Mouse (Mus musculus): ENCODE measurements around the gene Cdk7. TPM values are rescaled to one million over a fixed set of nuclear protein-coding genes. Genes with fewer than 3 reads are reported as not detected.
"Not testable (repeated sequence)": the region's sequence is repeated elsewhere in the genome, so short reads cannot be mapped to it uniquely, and the experiment has no call there.

The Cdk7 gene
- total RNA-seq, 2 experiments from 2014 or later, result 9.4 to 19.3 TPM

DNA sequence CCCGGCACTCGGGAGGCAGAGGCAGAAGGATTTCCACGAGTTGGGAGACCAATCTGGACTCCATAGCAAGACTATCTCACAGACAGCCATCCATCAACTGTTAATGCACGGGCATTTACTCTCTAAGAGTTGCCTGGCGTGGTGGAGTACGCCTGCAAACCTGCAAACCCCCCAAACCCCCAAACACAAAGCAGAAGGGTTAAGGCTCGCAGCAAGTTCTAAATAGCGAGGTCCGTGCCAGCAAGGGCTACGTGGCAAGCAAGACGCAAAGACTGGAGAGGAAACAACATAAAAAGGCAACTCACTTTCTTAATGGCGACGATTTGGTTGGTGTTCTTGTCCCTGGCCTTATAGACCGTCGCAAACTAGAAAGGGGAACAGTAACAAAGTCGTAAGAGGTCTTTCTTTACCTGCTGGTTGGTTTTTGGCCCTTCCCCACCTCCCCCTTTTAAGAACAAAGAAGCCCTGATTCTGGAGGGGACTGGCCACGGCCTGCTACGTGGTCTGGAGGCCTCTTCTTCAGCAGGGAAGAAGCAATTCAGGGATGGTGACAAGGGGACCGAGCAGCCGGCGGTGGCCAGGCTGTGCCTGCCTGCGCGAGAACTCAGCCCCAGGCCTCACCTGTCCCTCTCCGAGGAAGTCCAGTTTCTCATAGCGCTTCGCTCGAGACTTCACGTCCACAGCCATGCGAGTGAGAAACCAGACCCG is 432 bp downstream of the Cdk7 start:
- peak; percentile 76 for ATAC-seq (replicated peaks; ENCODE audit: low FRiP score, poor library complexity, severe bottlenecking)

DNA sequence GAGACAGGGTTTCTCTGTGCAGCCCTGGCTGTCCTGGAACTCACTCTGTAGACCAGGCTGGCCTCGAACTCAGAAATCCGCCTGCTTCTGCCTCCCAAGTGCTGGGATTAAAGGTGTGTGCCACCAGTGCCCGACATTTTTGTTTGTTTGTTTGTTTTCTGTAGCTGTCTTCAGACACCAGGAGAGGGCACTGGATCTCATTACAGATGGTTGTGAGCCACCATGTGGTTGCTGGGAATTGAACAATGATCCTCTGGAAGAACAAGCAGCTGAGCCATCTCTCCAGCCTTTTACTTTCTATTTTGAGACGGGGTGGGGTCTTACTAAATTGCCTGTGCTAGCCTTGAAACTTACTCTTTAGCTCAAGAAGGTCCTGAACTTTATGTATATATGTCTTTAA is 2.2 kb downstream of the Cdk7 start:
- ATAC-seq (replicated peaks; ENCODE audit: low FRiP score, poor library complexity, severe bottlenecking), result not testable (repeated sequence)

DNA sequence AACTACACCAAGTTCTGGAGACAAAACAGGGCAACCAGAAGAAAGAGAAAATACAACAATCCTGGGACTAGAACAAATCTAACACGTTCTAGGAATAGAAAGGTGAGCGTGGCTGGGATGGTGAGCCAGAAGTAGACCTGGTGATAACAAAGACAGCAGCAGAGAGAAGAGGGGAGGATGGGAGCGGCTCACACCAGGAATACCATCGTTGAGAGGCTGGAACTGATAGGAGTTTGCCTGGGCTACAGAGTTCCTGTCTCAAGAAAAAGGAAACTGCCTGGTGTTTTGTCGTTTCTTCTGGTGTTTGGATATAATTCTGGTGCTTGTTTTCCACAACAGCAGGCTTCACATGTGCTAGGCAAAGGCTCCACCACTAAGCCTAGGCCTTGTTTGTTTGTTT is 2.7 kb downstream of the Cdk7 start:
- ATAC-seq (replicated peaks; ENCODE audit: low FRiP score, poor library complexity, severe bottlenecking), result no peak

DNA sequence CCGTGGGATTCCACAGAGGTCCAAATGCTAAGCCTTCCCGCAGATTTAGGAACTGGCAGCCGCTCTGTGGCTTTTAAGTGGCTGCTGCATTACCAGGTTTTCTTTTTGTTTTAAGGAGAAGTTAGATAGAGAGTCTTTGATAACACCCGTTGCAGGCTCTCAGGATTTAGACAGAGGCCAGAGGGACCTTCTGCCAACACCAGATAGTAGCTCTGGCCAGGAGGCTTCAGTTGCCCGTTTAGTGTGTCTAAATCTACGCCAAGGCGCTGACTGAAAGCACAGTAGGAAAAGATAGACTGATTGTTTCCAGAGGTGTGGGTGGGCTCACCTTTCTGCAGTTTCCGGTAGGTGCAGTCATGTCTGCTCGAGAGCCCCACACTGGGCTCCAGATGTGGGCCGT is 5.5 kb downstream of the Cdk7 start:
- ATAC-seq (replicated peaks; ENCODE audit: low FRiP score, poor library complexity, severe bottlenecking), result peak; percentile 36; the same call in 1 of the 2 replicates

DNA sequence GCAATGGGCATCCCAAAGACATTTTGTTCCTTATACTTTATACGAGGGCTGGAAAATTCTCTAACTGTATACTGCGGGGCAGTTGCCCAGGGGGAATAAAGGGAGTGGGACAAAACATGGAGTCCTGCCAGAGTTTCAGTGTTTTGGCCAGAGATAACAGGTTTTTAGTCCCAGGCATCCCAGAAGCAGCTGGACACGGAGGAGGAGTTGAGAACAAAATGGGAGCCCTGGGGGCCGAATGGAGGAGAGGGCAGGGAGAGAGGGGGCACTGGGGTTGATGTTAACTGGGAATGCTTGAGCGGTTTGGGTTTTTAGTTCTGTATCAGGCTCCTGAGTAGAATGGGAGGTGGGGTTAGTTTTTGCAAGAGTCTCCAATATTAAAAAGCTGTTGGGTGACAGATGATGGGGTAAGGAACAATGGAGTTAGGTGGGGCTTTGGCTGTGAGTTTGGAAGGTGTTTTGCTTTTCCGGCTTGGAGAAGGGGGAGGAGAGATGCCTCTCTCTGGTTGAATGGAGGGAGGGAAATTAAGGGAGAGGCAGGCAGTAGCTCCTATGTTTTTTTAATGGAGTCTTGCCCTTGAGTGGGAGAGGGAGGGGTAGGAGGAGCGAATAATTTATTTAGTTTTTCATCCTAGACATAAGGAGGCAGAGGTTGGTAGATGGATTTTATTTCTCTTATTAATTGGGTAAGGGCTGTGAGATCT is 6.5 kb downstream of the Cdk7 start:
- ATAC-seq (replicated peaks; ENCODE audit: low FRiP score, poor library complexity, severe bottlenecking), result no peak

DNA sequence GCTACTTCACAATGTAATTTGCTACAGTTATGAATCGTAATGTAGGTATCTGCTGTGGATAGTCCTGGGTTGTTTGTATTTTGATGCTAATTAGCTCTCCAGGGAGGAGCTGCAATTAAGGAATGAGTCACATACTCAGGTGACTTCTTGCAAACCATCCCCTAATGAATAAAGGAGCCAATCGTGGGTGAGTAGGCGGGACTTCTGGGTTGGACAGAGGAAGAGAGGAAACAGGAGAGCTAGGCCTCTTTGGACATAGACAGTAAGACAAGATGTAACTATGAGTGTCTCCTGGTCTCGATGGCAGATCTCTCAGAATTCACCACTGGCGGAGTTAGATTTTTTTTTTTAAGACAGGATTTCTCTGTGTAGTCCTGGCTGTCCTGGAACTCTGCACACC is 9.1 kb downstream of the Cdk7 start:
- no peak for ATAC-seq (replicated peaks; ENCODE audit: low FRiP score, poor library complexity, severe bottlenecking)

DNA sequence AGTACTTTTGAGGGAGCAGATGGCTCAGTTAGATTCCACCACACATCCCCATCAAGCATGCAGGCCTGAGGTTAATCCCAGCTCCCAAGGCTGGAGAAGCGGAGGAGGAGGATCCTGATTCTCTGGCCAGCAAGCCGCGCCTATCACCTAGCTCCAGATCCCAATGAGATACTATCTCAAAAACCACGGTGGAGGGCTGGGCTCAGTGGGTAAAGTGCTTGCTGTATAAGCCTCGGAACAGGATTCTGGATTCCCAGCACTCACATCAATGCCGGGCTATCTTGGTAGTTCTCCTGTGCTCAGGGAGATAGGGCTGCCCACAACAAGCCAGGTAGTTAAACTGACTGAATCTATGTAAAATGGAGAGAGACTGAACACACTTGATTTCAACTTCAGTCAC is 15.3 kb downstream of the Cdk7 start:
- ATAC-seq (replicated peaks; ENCODE audit: low FRiP score, poor library complexity, severe bottlenecking), result no peak

DNA sequence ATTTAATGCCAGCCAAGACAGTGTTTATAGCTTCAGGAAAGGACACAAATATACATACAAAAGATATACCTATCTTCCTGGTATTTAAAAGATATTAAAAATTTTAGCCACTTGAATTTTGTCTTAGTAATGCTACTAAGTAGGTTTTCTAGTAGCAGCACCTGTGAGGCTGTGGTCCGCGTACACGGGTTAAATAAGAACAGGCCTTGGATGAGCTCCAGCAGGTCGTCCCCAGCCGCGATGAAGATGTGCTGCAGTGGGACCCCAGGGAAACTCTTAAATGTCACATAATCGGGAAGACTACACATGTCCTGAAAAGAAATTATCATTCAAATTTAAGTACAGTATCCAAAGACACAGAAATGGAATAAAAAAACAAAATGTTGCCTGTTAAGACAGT is 24.5 kb downstream of the Cdk7 start:
- ATAC-seq (replicated peaks; ENCODE audit: low FRiP score, poor library complexity, severe bottlenecking), result no peak

DNA sequence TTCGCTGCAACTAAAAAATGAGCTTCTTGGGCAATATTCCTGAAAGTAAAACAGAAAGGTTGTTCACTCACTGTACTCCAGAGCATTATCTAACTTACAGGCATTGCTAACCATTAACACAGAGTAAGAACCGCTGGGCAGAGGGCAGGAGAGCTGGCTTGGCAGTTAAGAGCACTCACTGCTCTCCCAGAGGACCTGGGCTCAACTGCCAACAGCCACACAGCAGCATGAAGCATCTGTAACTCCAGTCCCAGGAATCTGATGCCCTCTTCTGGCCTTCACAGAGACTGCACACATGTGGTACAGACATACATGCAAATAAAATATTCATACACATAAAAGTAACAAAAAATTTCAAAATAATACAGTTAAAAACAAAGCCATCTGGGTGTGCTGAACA is 27.3 kb downstream of the Cdk7 start:
- no peak for ATAC-seq (replicated peaks; ENCODE audit: low FRiP score, poor library complexity, severe bottlenecking)

DNA sequence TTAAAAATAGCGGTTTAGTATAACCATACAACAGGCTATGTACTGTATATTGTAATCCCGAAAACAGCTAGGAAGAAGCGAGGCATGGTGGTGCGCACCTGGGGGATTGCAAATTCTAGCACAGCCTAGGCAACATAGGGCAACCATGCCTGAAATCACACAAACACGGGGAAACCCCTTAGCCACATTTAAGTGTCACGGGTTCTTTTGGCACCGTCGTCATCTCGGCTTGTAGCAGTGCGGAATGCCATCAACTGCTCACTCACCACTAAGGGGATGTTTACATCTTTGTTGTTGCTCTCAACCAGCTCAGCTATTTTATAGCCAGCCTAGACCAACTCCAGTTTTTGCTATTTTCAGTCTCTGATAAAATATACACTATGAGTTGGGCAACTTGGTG is 31.9 kb downstream of the Cdk7 start:
- ATAC-seq (replicated peaks; ENCODE audit: low FRiP score, poor library complexity, severe bottlenecking), result no peak

DNA sequence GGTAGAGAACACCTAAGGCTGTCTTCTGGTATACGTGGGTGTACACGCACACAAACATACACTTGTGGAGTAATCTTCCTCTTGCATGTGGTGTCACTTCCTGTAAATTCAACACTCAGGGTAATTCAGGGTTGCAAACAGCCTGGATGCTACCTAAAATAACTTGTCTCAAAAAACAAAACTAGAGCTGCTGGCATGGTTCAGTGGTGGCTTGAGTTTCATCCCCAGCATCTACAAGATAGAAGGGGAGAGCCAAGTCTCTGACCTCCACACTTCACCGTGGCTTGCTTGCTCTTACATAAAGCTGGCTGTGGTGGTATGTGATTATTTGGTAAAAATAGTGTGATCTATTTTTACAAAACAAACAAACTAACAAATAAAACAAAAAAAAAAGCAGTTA is 33.2 kb downstream of the Cdk7 start:
- ATAC-seq (replicated peaks; ENCODE audit: low FRiP score, poor library complexity, severe bottlenecking), result no peak

DNA sequence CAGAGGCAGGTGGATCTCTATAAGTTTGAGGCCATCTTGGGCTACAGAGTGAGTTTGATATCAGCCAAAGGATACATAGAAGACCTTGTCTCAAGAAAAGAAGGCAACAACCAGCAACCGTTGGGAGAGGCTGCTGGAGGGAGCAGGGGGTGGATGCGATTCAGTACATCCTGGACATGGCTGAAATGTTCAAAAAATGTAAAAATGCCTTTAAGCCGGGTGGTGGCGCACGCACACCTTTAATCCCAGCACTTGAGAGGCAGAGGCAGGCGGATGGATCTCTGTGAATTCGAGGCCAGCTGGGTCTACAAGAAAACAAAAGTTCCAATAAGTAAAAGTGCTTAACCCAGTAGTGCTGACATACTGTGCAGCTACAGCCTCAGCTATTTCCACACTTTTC is 43.2 kb downstream of the Cdk7 start:
- ATAC-seq (replicated peaks; ENCODE audit: low FRiP score, poor library complexity, severe bottlenecking), result no peak

DNA sequence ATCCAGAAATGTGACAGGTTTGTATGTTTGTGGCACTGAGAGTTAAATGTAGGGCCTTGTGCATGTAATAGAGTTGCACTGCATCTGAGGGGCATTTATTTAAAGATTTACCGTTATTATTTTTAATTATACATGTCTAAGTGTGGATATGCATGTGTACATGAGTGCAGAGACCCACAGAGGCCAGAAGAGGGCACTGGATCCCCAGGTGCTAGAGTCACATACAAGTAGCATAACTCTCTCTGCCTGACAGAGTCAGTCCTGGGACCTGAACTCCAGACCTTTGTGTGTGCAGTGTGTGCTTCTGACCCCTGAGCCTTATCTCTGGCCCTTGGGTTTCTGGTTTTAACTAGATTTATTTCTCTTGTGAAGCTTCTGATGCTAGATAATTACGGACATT is 46.4 kb downstream of the Cdk7 start:
- peak; percentile 76 for ATAC-seq (replicated peaks; ENCODE audit: low FRiP score, poor library complexity, severe bottlenecking)

DNA sequence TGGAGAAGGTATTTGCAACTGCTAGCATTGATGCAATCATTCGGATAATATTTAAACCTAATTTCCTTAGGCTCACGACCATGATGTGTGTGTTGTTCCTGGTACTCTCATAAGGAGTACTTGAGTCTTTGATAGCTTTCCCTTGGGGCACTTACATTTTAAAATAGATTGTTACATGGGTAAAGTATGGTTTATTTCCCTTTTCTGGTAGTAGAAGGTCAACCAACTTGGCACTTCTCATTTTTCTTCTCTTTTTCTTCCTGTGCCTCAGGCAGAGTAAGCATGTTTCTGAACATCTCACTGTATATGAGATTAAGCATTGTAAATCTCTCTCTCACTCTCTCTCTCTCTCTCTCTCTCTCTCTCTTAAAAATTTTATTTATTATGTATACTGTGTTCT is 47.9 kb downstream of the Cdk7 start:
- ATAC-seq (replicated peaks; ENCODE audit: low FRiP score, poor library complexity, severe bottlenecking), result no peak

DNA sequence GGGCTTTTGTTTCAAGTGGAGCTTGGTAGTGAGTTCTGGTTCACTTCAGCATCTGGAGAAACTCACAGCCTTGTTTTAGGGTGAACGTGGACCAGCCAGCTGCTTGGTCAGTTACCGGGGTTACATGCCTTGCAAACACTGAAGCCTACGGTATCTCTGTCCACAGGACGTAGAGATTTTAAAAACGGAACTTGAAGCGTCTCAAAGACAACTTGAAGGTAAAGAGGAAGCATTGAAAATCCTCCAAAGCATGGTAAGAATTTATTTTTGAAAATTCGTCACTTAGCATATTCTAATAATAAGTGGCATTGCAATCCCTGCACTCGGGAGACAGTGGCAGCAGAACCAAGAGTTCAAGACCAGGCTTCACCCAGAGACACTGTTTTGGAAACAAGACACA is 49.1 kb downstream of the Cdk7 start:
- ATAC-seq (replicated peaks; ENCODE audit: low FRiP score, poor library complexity, severe bottlenecking), result no peak

DNA sequence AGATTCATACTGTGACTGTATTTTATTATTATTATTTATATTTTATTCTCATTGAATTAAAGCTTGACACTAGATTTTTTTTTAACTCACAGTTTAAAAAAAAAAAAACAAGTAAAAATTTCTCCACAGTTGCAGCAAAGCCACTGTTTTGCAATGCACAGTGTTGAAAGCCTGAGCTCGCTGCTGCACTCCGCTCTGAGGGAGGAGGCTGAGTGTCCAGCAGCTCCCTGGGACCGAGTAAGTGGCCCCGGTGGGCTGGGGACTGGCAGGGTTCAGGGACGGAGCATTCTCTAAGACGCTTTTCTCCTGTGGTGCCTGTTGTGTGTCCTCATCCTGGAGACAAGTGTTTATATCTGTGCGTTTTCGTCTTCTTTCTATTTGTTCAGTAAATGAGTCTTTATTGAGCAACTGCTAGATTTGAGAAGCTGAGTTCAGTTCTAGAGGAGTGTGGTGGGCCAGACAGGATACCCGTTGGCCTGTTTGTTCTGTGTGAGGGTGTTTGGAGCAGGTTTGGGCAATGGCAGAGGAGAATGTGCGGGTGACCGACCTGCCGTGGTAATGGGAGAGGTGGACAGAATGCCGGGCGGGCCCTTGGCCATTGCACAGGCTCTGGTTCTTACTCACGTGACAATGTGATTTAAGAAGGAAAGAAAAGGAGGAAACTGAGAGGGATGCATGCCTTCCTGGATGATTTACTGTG is 54.7 kb downstream of the Cdk7 start:
- no peak for ATAC-seq (replicated peaks; ENCODE audit: low FRiP score, poor library complexity, severe bottlenecking)

DNA sequence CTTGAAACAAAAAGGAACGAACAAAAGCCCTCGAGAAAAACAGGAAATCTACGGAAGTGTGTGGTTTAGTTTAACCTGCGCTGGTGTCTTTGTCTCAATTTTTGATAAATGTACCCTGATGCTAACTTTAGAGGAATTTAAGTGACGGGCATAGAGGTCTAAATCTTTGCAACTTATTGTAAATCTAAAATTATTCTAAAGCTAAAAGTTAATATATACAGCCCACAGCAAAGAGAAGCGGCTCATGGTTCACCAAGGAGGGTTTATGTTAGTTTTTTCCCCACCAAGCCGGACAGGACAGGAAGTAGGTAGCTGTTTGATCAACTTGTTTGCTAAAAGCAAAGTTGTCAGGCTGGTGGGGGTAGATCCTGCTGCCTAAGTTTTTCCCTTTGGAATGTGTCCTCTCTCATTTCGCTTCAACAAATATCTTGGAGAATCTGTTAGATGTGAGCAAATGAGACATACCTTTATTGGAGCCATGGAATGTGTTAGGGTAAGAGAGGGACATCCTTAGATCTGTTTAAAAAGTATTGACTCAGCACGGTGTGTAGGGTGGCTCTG is 60.5 kb downstream of the Cdk7 start:
- no peak for ATAC-seq (replicated peaks; ENCODE audit: low FRiP score, poor library complexity, severe bottlenecking)

DNA sequence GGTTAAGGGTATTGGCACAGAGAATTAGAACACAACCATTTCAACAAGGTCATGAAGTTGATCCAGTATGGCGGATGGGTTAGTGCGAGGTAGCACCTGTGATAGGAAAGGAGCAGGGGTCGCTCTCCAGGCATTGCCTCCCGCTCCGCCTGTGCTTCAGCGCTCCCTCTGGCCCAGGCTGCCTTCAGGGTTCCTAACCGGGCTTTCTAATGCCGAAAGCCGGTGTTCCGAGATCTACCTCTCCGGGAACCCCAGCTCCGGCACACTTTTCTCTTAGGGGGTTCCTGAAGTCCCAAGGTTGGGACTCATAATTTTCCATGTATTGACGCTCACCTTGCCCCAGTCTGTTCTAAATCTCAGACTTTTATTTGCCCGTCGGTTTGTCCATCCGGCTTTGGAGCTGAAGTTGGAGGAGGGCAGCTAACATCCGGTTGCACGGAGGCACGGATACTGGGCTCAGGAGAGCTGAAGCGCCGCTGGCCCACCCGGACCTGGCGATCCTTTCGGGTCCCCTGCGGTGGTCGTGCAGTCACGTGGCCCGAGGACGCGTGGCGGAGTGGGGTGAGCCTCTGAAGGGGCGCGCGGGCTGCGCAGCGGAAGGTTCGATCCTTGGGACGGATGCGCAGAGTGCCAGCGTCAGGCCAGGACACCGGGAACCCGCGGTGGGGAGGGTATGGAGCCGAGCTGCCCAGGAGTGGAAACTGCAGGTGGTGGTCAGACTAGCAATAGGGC is 61.3 kb downstream of the Cdk7 start, which contains the start of gene Ccdc125:
Ccdc125 (plus strand) TSS at position 427 of the 732 bp plus-strand sequence.
- ATAC-seq (replicated peaks; ENCODE audit: low FRiP score, poor library complexity, severe bottlenecking), result no peak; the same call in 1 of the 2 replicates

DNA sequence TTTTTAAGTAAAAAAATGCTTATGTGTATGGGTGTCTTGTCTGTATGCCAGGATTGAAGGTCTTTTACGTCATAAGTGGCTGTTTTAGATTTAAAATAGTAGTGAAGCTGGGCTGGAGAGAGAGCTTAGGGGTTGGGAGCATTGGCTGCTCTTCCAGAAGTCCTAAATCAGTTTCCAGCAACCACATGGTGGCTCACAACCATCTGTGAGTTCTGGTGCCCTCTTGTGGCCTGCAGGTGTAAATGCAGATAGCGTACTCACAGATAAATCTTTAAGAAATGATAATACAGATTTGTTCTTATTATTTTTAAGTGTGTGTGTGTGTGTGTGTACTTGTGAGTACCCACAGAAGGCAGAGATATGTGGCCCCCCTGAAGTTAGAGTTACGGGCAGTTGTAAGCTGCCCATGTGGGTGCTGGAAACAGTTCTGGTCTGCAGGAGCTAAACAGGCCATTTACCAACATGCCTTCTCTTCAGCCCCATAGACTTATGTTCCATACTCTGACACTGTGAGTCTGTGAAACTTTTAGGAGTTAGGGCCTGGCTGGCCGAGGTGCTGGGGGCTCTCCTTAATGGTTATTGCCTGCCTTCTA is 70.8 kb downstream of the Cdk7 start:
- peak; percentile 76 for ATAC-seq (replicated peaks; ENCODE audit: low FRiP score, poor library complexity, severe bottlenecking)

DNA sequence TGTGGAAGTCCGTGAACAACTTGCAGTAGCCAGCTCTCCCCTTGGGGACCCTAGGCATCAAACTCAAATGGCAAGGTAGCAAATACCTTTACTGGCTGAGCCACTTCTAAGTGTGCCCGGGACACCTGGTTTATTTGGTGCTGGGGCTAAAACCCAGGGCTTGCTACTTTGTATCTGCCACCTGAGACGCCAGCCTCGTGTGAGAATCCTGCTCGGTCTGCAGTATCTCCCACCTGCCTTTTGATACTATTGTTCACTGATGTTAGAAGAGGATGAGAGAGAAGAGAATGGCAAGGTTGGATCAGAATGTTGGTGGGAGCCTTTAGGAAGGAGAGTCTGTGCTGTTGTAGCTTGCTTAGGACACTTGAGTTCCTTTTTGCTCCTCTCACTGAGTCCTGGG is 72.6 kb downstream of the Cdk7 start:
- ATAC-seq (replicated peaks; ENCODE audit: low FRiP score, poor library complexity, severe bottlenecking), result no peak

Data from erythroid progenitor cell, adult 5-6 weeks (primary cell).